Mouse (Mus musculus) left cerebral cortex, adult 11 months (tissue): ENCODE results near the gene Lrrfip1.

Source experiments
- DNase-seq: peaks from one replicate; pipeline ENCODE4 v3.0.0; 2022; ENCODE audit warnings: low spot score

The Lrrfip1 gene

DNA sequence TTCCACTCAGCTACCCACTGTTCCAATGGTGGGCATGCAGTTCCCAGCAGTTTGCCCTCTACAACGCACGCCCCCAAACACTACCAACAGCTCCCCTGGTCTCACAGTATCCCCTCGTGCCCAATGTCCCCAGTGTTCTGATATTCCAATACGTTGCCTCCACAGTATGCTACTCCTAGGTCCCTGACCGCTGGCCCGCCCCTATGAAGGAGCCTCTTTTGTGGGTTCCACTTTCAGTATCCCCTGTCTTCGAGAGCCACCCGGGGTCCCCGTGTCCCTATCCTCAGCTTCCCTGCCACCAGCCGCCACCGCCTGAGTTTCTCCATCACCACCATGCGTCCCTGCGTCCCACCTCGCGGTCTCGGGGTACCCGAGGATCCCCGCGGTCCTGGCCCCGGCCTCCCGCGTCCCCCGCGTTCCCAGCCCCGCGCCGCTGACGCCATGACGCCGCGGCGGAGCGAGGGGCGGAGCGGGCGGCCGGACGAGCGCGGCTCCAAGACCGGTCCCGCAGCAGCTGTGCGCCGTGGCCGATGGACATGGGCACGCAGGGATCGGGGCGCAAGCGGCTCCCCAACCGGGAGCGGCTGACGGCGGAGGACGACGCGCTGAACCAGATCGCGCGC lies at the start of gene Lrrfip1:
Lrrfip1 (plus strand) TSS at position 470 of the 623 bp plus-strand sequence.
- DNase-seq: no peak

DNA sequence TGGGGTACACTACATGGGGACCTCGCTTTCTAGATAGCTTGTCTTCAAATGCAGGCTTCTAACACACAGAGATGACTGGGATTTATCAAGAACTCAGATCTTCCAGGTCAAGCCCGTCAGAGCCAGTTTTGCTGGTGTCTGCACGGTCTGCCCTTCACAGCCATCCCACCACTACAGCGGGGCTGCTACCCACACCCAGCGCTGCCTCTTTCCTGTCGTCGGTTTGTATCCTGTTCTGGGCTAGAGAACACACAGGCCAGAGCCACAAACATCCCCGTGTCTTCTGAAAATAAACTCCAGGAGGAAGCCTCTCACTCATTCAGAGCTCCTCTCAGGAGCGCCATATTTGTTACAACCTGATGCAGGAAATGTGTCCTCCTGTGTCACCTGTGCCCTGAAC lies 49.2 kb upstream of the Lrrfip1 start:
- DNase-seq: no peak

DNA sequence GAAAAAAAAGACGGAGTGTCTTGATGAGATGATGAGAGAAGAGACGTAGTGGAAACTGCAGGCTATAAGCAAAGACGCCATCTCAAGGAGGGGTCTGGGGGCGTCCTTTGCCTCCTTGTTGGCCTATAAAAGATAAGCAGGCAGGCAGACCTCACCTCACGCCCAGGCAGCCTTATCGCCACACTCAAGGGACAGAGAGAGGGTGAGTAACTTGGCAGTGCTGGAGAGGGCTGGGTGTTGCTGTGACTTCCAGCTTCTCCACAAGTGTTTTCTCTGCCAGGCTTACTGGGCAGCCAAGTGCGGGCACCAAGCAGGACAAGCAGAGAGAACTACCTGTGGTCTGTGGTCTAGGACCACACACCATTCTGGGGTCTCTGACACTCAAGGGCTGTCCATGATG lies 46.9 kb upstream of the Lrrfip1 start:
- DNase-seq: no peak

DNA sequence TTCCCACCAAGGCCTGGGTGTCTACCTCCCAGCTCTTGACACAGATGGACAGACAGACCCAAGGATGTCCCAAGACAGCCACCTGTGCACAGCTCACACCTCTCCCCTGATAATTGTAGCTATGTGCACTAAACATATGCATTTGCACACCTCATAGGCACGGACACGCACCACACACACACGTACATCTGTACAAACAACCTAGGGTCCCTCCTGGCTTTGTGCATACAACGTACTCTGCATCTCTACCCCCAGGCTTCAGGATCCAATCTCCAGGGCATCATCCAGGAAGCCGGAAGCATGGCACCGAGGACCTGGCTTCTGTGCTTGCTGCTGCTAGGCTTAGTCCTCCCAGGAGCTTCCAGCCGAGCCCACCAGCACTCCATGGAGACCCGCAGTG lies 45.7 kb upstream of the Lrrfip1 start, which contains the start of gene Prlh:
Prlh (plus strand) TSS at position 301 of the 400 bp plus-strand sequence.
- DNase-seq: no peak

DNA sequence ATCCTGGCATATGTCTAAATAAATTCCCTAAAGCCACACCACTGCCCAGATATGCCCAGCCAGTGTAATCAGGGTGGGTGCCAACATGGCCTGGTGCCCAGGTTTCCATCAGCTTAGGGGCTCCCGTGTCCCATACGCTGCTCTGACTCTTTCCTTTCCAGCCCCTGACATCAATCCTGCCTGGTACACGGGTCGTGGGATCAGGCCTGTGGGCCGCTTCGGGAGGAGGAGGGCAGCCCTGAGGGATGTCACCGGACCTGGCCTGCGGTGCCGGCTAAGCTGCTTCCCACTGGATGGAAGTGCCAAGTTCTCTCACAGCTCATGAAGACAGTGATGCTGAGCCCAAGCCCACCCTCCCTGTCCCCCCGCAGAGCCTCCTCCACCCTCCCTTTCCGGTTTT lies 44.8 kb upstream of the Lrrfip1 start:
- no peak for DNase-seq

DNA sequence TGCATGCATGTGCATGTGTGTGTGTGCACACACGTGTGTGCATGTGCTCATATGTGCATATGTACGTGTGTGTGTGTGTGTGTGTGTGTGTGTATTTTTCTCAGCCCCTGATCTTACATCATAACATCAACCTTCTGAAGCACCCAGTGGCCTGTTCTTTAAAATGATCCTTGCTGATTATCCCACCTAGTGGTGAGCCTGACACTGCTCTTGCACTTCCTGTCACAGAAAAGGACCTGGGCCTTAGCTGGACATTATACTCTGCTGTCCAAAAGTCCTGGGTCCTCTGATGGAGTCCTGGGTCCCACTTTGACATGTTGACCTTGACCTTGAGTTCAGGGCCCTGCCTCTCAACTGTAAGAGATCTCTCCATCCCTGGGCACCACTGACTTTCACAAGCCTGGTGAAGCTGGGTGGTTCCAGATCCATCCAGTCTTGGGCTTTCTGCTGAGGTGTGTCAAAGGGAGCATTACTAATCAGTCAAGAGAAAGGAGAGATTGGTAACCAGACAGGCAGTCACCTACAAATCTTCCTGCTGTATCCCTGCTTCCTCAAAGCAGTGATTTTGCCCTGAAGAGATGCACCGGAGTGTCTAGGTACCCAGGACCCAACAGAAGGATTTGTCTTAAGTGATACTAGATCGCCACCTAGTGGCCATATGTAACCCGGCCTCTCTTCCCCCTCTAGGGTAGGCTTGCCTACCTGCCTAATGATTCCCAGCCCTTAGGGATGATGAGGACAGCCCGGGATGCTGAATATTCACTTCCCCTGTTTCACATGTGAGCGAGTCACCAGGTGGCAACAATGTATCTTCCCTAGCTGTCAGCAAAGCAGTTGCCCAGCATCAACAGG lies 42.1 kb upstream of the Lrrfip1 start:
- peak; percentile 57 for DNase-seq

DNA sequence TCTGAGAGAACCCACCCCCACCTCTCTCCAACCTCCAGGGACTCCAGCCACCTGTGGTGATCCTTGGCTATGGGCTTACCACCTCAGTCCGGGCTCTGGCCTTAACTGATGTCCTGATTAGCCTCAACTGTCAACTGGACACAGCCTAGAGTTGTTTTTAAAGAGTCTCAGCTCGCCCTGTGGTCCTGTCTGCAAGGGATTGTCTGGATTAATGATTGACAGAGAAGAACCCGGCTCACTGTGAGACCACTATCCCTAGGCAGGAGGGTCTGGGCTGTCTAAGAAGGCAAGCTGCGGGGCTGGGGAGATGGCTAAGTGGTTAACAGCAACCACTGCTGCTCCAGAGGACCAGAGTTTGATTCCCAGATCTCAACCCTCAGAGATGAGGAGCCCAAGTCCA lies 36.0 kb upstream of the Lrrfip1 start:
- no peak for DNase-seq

DNA sequence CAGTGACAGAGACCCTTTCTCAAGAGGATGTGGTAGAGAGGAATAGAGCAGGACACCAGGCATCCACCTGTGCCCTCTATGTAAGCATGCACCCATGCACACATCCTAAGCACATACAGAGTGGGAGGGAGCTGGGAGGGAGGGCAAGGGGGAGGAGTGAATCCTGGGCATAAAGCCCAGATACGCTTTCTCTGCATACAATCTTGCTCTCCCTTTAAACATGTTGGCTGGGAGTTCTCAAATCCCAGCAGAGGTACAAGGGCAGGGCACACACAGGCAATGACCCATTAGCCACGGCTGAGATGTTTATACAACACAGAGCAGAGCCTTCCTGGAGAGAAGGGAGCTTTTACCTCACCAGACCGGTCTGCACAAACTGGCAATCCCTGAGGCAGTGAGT lies 35.5 kb upstream of the Lrrfip1 start:
- DNase-seq: no peak

DNA sequence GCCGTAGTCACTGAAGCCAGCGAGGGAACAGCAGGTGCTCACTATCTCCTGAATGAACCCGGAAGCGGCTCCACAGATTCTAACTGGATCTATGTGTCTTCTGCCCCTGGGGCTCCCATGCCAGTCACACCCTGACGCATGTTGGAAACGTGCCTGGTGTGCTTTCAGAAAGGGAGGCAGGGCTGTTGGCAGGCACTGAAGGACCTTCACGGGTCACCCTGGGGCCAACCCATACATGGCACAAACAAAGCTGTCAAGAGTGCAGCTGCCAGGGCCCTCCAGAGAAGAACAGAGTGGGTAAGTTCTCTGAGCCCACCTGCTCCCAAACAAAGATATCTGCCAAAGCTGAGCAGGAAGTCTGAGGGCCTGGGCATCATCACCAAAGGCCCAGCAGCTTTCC lies 31.0 kb upstream of the Lrrfip1 start:
- no peak for DNase-seq

DNA sequence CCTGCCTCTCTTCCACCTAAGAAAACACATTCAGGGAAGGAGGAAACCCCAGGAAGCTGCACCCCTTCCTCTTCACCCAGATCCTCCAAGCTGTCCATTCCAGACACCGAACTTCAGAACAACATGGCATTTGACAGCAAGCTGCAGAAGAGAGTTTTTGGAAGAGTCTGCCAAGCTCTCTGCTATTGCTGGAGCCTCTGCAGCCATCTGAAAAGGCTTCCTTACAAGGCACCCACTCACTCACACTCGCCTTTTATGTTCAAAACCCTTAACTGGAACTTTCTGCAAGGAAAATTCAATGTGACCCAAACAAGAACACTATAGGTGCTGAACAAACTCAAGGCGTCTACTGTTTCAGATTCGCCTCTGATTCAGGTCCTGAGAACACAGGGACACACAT lies 29.9 kb upstream of the Lrrfip1 start:
- DNase-seq: no peak

DNA sequence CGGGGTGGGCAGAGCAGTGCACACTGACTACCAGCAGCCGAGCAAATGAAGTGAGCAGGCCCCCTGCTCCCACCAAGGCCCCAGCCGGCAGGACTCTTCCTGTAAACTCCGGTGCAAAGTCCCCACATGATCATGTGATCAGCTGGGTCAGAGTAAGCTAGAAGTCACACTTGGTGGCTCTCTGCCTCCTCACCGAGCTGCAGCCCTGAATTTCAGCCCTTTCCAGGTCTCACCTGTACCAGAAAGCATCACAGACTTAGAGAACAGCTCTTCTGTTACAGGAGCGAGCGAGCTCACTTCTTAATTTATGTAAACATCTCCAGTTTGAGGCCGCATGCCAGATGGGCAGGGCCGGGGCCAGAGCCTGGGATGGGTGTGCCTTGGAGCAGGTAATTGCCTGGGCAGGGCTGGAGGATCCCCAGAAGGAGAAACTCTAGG lies 29.2 kb upstream of the Lrrfip1 start, which contains the start of gene Rab17:
Rab17 (minus strand) TSS at position 315 of the 438 bp plus-strand sequence.
- DNase-seq: no peak

DNA sequence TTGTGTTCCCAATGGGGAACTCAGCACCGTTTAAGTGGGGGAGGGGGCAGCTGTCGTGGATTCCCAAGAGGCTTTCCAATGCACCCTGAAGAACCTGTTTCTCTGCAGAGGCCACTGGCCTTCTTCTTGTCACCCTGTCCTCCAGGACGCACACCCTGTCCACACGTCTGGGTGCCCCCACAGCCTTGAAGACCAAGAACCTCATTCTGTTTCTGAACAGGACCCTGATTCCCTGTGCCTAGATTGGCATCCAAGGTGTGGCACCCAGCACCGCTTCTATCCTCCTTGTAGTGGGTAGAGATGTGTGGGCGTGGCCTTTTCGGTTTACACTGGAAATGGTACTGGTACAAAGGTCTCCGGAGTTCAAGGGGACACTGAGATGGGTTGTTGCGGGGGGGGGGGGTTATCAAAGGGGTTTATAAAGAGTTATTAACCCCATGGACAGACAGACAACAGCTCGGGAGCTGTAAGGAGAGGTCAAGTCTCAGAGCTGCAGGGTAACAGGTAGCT lies 28.6 kb upstream of the Lrrfip1 start:
- no peak for DNase-seq

DNA sequence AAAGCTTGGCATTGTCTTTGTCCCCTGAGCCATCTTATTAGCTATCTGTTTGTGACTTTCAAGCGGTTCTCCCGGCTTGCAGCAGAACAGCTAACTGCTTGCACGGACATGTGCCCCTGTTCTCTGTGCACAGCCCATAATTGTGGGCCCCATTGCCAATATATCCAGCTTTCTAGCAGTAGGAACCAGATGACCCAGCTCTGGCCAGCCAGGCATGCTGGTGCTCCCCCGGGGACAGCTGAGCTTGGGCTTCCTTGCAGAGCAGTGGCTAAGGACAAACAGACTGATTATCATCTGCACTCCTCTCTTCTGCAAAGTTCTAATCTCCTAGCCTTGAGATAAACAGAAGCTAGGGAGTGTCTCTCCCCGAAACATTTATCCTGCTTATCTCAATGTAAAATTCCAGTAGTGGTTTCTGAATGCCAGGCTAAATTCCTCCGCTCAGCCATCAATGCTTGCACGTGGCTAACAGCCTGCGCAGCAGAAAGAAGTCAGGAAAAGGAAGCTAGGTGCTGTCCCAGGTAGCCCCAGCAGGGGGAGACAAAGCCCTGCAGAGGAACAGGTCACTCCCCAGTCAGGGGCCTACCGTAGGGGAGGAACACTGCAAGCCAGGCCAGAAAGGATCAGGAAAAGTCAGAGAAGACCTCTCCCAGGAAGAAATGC lies 25.5 kb upstream of the Lrrfip1 start:
- DNase-seq: peak; percentile 82

DNA sequence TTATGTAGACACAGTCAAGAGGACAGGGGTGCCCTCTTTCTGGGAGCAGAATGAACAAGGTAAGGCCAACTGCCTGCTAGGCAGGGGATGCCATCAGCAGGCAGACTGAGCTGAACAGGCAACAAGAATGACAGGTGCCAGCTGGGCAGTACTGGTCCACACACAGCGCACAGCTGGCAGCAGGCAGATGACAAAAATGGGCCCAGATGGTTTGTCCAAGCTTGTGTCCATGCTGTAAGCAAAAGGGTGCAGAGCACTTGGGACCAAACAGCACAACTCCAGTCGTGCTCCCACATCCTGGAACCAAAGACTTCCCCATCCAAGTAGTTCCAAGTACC lies 25.0 kb upstream of the Lrrfip1 start:
- DNase-seq: no peak

DNA sequence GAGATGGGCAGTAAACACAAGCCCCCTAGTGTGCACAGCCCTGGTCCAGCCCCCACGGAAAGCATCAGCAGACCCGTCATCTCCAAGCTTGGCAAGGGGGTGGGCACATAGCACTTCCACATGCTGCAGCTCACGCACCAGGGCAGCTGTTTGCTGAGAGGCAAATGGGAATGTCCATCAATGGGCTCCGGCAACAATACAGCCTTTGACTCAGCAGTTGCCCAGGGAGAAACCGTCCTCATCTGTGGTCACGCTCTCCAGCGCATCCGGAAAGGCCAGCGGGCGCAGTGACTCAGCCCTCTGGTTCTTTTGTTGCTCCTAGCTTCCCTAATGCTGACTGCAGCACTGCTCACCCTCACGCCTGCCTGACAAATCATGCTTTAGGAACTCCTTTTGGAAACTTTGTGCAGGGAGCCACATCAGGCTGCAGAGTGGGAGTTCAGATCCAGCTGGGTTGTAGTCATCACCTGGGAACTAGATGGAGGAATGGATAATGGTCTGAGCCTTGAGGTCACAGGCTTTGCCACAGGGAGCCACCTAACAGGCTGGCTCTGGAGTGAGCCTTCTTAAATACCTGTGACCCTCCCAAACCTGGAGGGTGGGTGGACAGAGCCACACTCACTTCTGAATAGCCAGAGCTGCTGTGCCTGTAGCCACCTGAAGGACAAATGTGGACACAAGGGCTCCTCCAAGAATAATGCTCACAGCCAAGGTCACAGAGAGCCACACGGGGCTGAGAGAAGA lies 23.5 kb upstream of the Lrrfip1 start:
- DNase-seq: peak; percentile 47

DNA sequence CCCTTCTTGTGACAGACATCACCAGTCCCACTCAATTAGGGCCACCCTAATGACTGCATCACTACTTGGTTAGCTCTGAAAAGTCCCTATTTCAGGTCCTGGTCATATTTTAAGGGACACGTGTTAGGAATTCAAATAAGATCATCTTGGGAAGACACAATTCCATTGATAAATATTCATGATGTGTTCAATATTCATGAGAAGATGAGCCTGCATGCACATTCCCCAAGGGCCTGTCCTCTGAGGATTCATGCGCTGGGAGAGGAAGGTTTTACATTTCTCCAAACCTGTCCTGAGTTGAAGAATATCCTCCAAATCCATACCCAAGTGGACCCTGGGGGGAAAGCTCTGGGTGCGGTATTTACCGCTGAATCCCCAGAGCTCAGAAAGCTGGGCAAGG lies 22.6 kb upstream of the Lrrfip1 start:
- DNase-seq: no peak

DNA sequence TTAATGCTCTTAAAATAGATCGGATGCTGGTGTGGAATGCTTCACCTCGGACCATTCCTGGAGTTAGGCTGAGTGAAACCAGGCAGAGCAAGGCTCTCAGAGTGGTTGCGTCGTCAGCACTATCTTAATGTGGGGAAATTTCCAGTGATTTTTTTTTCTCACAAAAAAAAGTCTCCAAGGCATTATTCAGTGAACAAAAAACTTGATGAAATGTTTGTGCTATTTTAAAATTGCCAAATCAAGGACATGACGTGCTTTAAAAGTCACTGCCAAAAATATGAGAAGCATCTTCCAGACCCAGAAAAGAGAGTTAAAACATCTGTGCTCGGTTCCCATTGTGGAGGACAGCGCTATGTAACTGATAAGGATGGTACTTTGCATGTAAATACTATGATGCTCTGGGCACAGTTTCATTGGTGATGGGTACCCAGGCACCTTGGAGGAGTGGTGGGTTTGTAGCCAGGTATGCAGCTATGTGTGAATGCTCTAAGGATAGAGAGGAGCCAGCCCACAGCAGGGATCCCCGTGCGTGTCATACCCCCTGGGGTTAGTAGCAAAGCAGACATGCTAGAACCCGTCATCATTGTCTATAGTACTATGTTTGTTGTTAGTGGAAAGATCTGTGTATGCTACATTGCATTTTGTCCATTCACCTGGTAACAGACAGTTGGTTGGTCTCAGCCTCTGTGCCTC lies 17.8 kb upstream of the Lrrfip1 start:
- DNase-seq: no peak

DNA sequence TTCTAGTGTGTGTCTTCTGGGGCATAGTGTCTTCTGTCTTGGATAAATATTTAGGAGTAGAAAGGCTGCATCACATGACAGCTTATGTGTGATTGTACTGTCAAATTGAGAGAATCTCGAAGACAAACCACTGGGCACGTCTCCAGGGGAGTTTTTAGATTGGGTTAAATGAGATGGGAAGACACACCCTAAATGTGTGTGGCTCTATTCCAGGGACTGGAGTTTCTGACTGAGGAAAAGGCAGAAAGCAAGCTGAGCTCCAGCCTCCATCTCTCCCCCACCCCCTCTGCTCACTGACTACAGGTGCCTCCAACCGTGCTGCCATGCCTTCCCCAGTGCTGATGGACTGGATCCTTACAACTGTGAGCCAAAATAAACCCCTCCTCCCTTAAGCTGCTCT lies 17.2 kb upstream of the Lrrfip1 start:
- no peak for DNase-seq

DNA sequence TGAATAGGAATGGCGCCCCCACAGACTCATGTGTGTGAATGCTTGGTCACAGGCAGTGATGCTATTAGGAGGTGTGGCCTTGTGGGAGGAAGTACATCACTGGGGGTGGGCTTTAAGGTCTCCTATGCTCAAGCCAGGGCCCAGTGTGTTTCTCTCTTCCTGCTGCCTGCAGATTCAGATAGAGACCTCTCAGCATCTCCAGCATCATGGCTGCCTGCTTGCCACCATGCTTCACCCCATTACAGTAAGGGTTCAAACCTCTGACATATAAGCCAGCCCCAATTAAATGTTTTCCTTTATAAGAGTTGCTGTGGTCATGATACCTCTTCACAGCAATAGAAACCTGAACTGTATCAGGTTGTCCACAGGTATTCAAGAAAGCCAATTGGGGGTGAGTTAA lies 2.6 kb upstream of the Lrrfip1 start:
- no peak for DNase-seq

DNA sequence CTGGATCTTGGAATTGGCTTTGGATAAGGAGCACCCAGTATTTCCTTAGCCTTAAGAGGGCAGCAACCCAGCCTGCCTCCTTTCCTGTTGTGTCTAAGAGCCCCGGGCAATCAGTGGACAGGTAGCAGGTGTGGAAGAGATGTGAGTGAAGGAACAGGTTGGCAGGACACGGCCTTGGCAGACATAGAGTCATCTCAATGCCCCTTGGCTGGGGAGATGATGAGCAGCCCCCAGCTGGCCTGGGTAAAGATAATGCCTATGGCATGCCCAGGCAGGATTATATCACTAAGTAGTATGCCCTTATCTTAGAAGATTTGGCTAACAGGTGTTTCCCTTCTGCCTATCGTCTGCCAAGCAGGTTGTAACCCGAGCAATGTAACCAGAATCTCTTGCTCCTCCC lies 1.4 kb upstream of the Lrrfip1 start:
- no peak for DNase-seq

DNA sequence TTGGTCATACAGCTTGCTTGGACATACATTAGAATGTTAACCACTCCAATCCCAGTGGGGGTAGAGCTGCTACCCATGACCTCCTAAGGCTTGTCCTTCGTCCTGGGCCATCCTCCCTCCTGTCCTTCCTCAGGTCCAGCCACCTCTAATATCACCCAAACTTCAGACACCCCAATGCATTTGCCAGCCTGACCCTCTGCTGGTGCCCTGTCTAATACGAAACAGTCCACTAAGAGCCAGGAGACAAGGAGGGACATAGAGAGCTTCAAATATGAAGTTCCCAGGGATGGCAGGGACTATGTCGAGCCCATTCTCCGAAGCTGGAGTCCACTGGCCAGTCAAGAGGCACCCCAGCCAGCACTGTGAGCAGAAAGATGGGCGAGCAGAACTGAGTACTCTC lies 896 bp upstream of the Lrrfip1 start:
- DNase-seq: no peak
